Mouse (Mus musculus): ENCODE measurements around the gene Cep85l. TPM values are rescaled to one million over a fixed set of nuclear protein-coding genes. Genes with fewer than 3 reads are reported as not detected.

Cep85l gene
- polyA plus RNA-seq, 1 experiment from 2014 or later, result 11.6 TPM

DNA sequence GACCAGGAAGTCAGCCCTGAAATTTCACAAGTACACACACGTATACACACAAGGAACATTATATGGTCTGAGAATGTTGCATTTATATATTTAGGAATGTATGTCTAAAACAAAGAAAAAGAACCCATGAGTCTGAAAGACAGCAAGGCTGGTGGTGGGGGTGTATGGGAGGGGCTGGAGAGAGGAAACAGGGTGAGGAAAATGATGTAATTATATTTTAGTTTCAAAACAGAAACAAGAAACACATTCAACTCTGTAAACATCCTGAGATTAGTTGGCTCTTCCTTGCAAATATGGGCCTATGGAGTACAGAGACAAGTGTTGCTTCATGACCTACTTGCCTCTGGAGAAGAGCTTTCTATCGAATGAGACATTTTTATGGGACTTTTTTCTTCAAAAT is 32.4 kb upstream of the Cep85l start:
- Histone ChIP-seq H3K4me2 (no peak overlapping the region), H3K9me3 (ENCODE audit: low read depth, low read length) (no peaks in the 10 kb centered on the region), H3K4me3 (ENCODE audit: low read depth, low read length) (no peak overlapping the region), H3K36me3 (ENCODE audit: insufficient read depth) (no peaks in the 10 kb centered on the region), H3K4me1 (ENCODE audit: insufficient read depth) (peaks cover 2% of the 10 kb centered on the region; the same call in 1 of the 2 replicates), H3K27me3 (ENCODE audit: insufficient read depth, low read length) (no peaks in the 10 kb centered on the region), H3K9ac (no peak overlapping the region), H3K27ac (ENCODE audit: low read depth) (no peak overlapping the region)
- ATAC-seq (ENCODE audit: insufficient read depth) (no peak), DNase-seq (peak; percentile 12)
- 65% methylated on average over 2 of the region's 2 CpGs for WGBS
- TF ChIP-seq CTCF (IDR thresholded peaks at IDR 0.05; ENCODE audit: low read depth), result no peak

GRCm38 (mm10) chr10:53410831-53411230 is 31.1 kb upstream of the Cep85l start:
- Histone ChIP-seq H3K9ac (no peak overlapping the region), H3K27ac (ENCODE audit: low read depth) (no peak overlapping the region), H3K4me2 (no peak overlapping the region), H3K4me3 (ENCODE audit: low read depth, low read length) (no peak overlapping the region), H3K36me3 (ENCODE audit: insufficient read depth) (no peaks in the 10 kb centered on the region), H3K9me3 (ENCODE audit: low read depth, low read length) (no peaks in the 10 kb centered on the region), H3K4me1 (ENCODE audit: insufficient read depth) (peaks cover 2% of the 10 kb centered on the region; the same call in 1 of the 2 replicates), H3K27me3 (ENCODE audit: insufficient read depth, low read length) (no peaks in the 10 kb centered on the region)
- peak; percentile 22 for DNase-seq
- ATAC-seq (ENCODE audit: insufficient read depth), result no peak
- TF ChIP-seq CTCF (IDR thresholded peaks at IDR 0.05; ENCODE audit: low read depth), result no peak
- WGBS, result 35% methylated on average over 2 of the region's 2 CpGs

DNA sequence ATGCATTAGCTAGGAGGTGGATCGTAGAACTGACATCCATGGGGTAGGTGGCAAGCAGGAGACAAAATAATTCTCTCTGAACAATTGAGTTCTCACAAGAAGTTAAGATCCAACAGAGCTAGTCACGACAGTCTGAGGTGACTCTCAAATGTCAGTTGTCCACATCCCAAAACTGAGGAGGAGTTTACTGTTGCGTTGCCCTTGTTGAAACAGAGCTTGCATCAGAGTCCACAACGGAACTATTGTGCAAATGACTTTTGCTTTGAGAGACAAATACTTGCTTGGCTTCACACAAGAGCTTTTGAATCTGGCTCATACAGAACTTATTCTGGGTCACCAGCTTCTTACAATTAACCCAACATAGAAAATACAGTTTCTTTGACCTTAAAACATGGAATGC is 27.7 kb upstream of the Cep85l start:
- ATAC-seq (ENCODE audit: insufficient read depth), result no peak
- Histone ChIP-seq H3K4me1 (ENCODE audit: insufficient read depth) (no peaks in the 10 kb centered on the region), H3K4me2 (no peak overlapping the region), H3K9me3 (ENCODE audit: low read depth, low read length) (no peaks in the 10 kb centered on the region), H3K9ac (no peak overlapping the region), H3K4me3 (ENCODE audit: low read depth, low read length) (no peak overlapping the region), H3K36me3 (ENCODE audit: insufficient read depth) (no peaks in the 10 kb centered on the region), H3K27me3 (ENCODE audit: insufficient read depth, low read length) (no peaks in the 10 kb centered on the region), H3K27ac (ENCODE audit: low read depth) (no peak overlapping the region)
- no peak for TF ChIP-seq CTCF (IDR thresholded peaks at IDR 0.05; ENCODE audit: low read depth)
- DNase-seq, result no peak
- 83% methylated on average over 4 of the region's 4 CpGs for WGBS

DNA sequence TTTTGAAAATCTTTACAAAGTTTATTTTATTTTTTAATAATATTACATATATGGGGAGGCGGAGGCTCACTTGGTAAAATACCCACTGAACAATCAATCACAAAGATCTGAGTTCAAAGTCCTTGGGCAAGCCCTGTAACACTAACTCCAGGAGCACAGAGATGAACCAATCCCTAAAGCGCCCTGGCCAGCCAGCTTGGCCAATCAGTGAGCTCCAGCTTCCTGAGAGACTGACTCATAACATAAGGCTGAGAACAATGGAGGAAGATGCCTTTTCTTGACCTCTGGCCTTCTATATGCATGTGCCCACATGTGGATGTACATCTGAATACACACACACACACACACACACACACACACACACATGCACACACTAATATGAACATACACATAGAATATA is 27.1 kb upstream of the Cep85l start:
- H3K27me3 ChIP-seq (ENCODE audit: insufficient read depth, low read length), result no peaks in the 10 kb centered on the region
- DNase-seq (no peak), ATAC-seq (ENCODE audit: insufficient read depth) (no peak)
- H3K4me2 ChIP-seq, result no peak overlapping the region
- H3K27ac ChIP-seq (ENCODE audit: low read depth), result no peak overlapping the region
- no peak overlapping the region for H3K9ac ChIP-seq
- TF ChIP-seq CTCF (IDR thresholded peaks at IDR 0.05; ENCODE audit: low read depth), result no peak
- H3K4me1 ChIP-seq (ENCODE audit: insufficient read depth), result no peaks in the 10 kb centered on the region
- 86% methylated on average over 2 of the region's 2 CpGs for WGBS
- H3K4me3 ChIP-seq (ENCODE audit: low read depth, low read length), result no peak overlapping the region
- H3K9me3 ChIP-seq (ENCODE audit: low read depth, low read length), result no peaks in the 10 kb centered on the region
- H3K36me3 ChIP-seq (ENCODE audit: insufficient read depth), result no peaks in the 10 kb centered on the region

DNA sequence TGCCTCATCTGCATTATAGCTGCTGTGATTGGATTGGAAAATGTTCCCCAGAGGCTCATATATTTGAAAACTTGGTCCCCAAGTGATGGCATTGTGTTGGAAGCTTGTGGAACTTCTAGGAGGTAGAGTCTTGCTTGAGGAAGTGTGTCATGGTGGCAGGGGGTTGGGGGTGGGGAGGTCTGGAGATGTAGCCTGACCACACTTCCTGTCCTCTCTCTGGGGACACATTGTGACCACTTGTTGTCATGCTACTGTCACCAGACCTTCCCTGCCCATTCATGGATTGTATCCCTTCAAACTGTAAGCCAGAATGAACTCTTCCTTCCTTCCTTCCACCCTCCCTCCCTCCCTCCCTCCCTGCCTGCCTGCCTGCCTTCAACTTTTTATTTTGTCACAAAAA is 22.5 kb upstream of the Cep85l start:
- Histone ChIP-seq H3K4me2 (no peak overlapping the region), H3K9ac (no peak overlapping the region), H3K36me3 (ENCODE audit: insufficient read depth) (no peaks in the 10 kb centered on the region), H3K27me3 (ENCODE audit: insufficient read depth, low read length) (no peaks in the 10 kb centered on the region), H3K4me1 (ENCODE audit: insufficient read depth) (no peaks in the 10 kb centered on the region), H3K27ac (ENCODE audit: low read depth) (no peak overlapping the region), H3K4me3 (ENCODE audit: low read depth, low read length) (no peak overlapping the region), H3K9me3 (ENCODE audit: low read depth, low read length) (no peaks in the 10 kb centered on the region)
- TF ChIP-seq CTCF (IDR thresholded peaks at IDR 0.05; ENCODE audit: low read depth), result no peak
- no peak for DNase-seq
- ATAC-seq (ENCODE audit: insufficient read depth), result no peak

GRCm38 (mm10) chr10:53399053-53399452 is 19.3 kb upstream of the Cep85l start:
- no peak for TF ChIP-seq CTCF (IDR thresholded peaks at IDR 0.05; ENCODE audit: low read depth)
- peak overlapping the region; percentile 83; the same call in 1 of the 2 replicates for H3K27ac ChIP-seq (ENCODE audit: low read depth)
- H3K4me1 ChIP-seq (ENCODE audit: insufficient read depth), result no peaks in the 10 kb centered on the region
- 0 out of 2 replicates have a peak, but pooled peaks have one; percentile 15 for ATAC-seq (ENCODE audit: insufficient read depth)
- 38% methylated on average over 3 of the region's 3 CpGs for WGBS
- no peak overlapping the region for H3K4me3 ChIP-seq (ENCODE audit: low read depth, low read length)
- no peak for DNase-seq
- H3K9ac ChIP-seq, result no peak overlapping the region; the same call in 1 of the 2 replicates
- no peaks in the 10 kb centered on the region for H3K36me3 ChIP-seq (ENCODE audit: insufficient read depth)
- no peaks in the 10 kb centered on the region for H3K9me3 ChIP-seq (ENCODE audit: low read depth, low read length)
- no peaks in the 10 kb centered on the region for H3K27me3 ChIP-seq (ENCODE audit: insufficient read depth, low read length)
- peak overlapping the region; percentile 47; the same call in 1 of the 2 replicates for H3K4me2 ChIP-seq

DNA sequence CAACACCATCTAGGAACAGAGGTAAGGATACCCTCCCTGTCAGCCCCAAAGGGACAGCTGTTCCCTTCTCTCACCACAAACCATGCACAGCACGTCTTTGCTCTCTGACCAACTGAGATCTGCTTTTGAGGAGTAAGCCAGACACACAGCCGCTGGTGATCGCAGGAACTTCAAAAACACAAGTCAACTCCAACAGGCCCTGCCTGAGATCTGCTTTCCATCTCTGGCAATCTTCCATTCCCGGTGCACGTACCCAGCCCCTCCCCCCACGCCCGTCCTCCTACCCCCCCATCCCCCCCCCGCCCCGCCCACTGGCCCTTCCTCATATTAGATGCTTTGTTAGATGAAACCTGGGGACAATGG is 18.8 kb upstream of the Cep85l start:
- Histone ChIP-seq H3K9ac (peak overlapping the region; percentile 17), H3K9me3 (ENCODE audit: low read depth, low read length) (no peaks in the 10 kb centered on the region), H3K27me3 (ENCODE audit: insufficient read depth, low read length) (no peaks in the 10 kb centered on the region), H3K4me3 (ENCODE audit: low read depth, low read length) (peak overlapping the region; percentile 18), H3K27ac (ENCODE audit: low read depth) (peak overlapping the region; percentile 83), H3K4me2 (peak overlapping the region; percentile 47), H3K4me1 (ENCODE audit: insufficient read depth) (no peaks in the 10 kb centered on the region), H3K36me3 (ENCODE audit: insufficient read depth) (no peaks in the 10 kb centered on the region)
- TF ChIP-seq CTCF (IDR thresholded peaks at IDR 0.05; ENCODE audit: low read depth), result no peak
- ATAC-seq (ENCODE audit: insufficient read depth) (peak; percentile 84), DNase-seq (peak; percentile 82)
- WGBS, result 3% methylated on average over 9 of the region's 9 CpGs
